Mouse (Mus musculus) hindbrain, postnatal 0 days (tissue): ENCODE measurements around the gene Map1s. TPM values are rescaled to one million over a fixed set of nuclear protein-coding genes. Genes with fewer than 3 reads are reported as not detected.

Experiments
- ATAC-seq: fragments of 200-750 bp; cut with Nextera tagmentation; 2 replicates; pipeline ENCODE4 v1.8.0; 2017; ENCODE audit warnings: mild to moderate bottlenecking, moderate TSS enrichment, moderate library complexity
- DNase-seq: peaks from one replicate; pipeline ENCODE4 v3.0.0-alpha.2; 2015; ENCODE audit warnings: low spot score
- H3K27ac ChIP-seq: fragments of 300-500 bp; sonication (generic); 2 replicates; pipeline ENCODE4 v1.5.1; 2014; ENCODE audit warnings: mild to moderate bottlenecking
- H3K27me3 ChIP-seq: fragments of 300-500 bp; sonication (generic); 2 replicates; pipeline ENCODE4 v1.6.1; 2014; ENCODE audit warnings: low read length, mixed read lengths; ENCODE audit not compliant: insufficient read depth
- H3K36me3 ChIP-seq: fragments of 300-500 bp; sonication (generic); 2 replicates; pipeline ENCODE4 v1.6.1; 2014; ENCODE audit warnings: low read length, mixed read lengths; ENCODE audit not compliant: insufficient read depth
- H3K4me1 ChIP-seq: fragments of 300-500 bp; sonication (generic); 2 replicates; pipeline ENCODE4 v1.6.1; 2014; ENCODE audit warnings: antibody characterized with exemption, low read length, mixed read lengths; ENCODE audit not compliant: insufficient read depth
- H3K4me2 ChIP-seq: fragments of 300-500 bp; sonication (generic); 2 replicates; pipeline ENCODE4 v1.6.1; 2014; ENCODE audit warnings: low read depth, mild to moderate bottlenecking, low read length, moderate library complexity, mixed read lengths
- H3K4me3 ChIP-seq: fragments of 300-500 bp; sonication (generic); 2 replicates; pipeline ENCODE4 v1.5.1; 2014; ENCODE audit warnings: low read length
- H3K9ac ChIP-seq: fragments of 300-500 bp; sonication (generic); replicated peaks from 2 replicates; pipeline ENCODE4 v1.6.1; 2014; ENCODE audit warnings: mild to moderate bottlenecking, low read length, moderate library complexity, mixed read lengths
- H3K9me3 ChIP-seq: fragments of 300-500 bp; sonication (generic); 2 replicates; pipeline ENCODE4 v1.6.1; 2016; ENCODE audit warnings: low read length, mixed read lengths
- CTCF ChIP-seq: IDR thresholded peaks from 2 replicates; pipeline ENCODE4 v1.5.1; 2016; ENCODE audit warnings: antibody characterized with exemption, control low read depth, low read depth
- WGBS: fragments of 180-500 bp; shearing (Covaris S2); extraction: QIAGEN DNeasy Blood & Tissue Kit; methylation state at CpG from one replicate; pipeline ENCODE4 v1.1.7; 2014; 5-methylcytosine and 5-hydroxymethylcytosine counted together
- polyA plus RNA-seq: library from polyadenylated mRNA; unstranded; fragments of >200 nt; fragmentation: Nextera tagmentation; extraction: Ambion mirVana; gene quantifications from 2 replicates; pipeline ENCODE4 v1.2.1, GENCODE M21; 2015
- total RNA-seq: library from RNA; depleted of rRNA; stranded (reverse); fragments of >200 nt; gene quantifications from 2 replicates; pipeline ENCODE4 v1.2.3, GENCODE M21; 2014

Map1s gene
- total and polyA plus RNA-seq, 2 experiments from 2014 or later, result 54.4 to 98.6 TPM

DNA sequence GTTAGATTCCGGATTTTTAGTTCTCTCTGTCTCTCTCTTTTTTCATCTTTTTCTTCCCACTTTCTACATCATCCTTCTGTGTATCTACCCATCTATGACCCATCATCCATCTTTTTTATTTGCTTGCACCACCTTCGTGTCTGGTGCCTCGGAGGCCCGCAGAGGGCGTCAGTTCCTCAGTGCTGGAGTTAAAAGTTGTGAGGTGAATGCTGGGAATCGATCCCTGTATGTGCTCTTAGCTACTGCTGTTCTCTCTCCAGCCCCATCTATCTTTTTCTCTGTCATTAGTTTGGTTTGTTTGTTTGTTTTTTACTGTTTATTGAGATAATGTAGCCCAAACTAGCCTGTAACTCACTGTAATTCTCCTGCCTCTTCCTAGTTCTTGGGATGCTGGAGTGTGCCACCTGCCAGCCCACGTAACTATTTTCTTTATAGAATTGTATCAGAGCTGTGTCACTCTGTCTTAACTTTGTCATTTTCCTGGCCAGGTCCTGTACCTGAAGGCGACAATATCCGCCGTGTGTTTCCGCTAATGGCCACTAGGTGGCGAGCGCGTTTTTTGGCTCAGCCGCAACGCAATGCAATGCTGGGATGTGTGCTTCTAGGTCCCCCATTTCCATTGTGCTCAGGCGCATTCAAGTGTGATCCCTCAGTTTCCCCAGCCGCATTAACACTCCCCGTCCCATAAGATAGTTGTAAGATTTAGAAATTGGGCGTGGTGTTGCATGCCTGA, 7.9 kb upstream of the Map1s start:
- WGBS, result 0% methylated on average over 20 of the region's 20 CpGs
- Histone ChIP-seq H3K9ac (peak overlapping the region; percentile 88), H3K4me3 (peak overlapping the region; percentile 86), H3K9me3 (no peaks in the 10 kb centered on the region), H3K4me2 (peak overlapping the region; percentile 80), H3K36me3 (peaks cover 18% of the 10 kb centered on the region), H3K4me1 (peaks cover 5% of the 10 kb centered on the region; the same call in 1 of the 2 replicates), H3K27me3 (peaks cover 6% of the 10 kb centered on the region), H3K27ac (peak overlapping the region; percentile 73)
- peak; percentile 57 for ATAC-seq
- TF ChIP-seq CTCF, result peak; percentile 96
- peak; percentile 91 for DNase-seq

DNA sequence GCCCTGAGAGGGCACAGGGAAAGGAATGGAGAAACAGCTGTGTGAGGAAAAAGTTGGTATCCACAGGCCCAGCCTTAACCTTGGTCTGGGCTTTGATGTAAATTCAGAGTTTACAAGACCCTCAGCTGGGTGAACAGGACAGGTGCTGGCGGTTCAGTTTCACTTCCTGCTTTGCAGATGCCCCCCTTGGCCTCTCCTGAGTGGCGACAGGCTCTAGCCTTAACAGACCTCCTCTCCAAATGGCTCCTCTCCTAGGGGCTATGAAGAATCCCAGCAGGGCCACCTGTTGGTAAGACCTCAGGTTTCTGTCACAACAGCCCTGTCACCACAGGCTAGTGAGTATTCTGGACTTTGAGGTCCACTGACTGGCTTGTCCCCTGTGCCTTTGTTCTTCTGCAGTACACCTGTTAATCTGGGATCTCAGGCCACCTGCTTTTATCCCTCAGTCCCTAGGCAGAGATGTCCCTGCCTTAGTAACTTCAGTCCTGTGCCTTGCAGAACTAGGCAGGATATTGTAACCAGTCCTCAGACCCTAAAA, 7.0 kb upstream of the Map1s start:
- peak overlapping the region; percentile 41; the same call in 1 of the 2 replicates for H3K27ac ChIP-seq
- ATAC-seq (no peak), DNase-seq (no peak)
- H3K4me2 ChIP-seq, result no peak overlapping the region; the same call in 1 of the 2 replicates
- H3K36me3 ChIP-seq, result peaks cover 16% of the 10 kb centered on the region
- no peak for TF ChIP-seq CTCF
- peak overlapping the region; percentile 88; the same call in 1 of the 2 replicates for H3K9ac ChIP-seq
- WGBS, result 65% methylated on average over 2 of the region's 2 CpGs
- H3K4me1 ChIP-seq, result peaks cover 5% of the 10 kb centered on the region; the same call in 1 of the 2 replicates
- no peak overlapping the region for H3K4me3 ChIP-seq
- no peaks in the 10 kb centered on the region for H3K27me3 ChIP-seq
- no peaks in the 10 kb centered on the region for H3K9me3 ChIP-seq

DNA sequence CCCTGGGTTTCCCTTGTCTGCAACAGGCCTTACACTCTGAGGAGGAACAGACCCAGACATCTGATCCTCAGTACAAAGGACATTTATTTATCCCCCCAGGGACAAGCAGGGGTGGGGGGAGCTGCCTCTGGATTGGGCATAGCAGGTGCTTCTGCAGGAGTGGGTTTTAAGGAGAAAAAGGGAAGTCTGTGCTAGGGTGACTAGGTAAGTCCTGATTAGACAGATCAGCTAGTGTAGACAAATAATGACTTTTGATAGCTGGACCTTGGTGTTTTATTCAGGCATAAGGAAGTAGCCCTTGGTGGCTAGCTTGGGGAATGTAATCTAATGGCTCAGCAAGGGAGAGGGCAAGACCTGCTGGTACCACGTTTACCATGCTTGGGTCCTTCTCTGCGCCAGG, 6.5 kb upstream of the Map1s start:
- Histone ChIP-seq H3K27ac (no peak overlapping the region), H3K4me3 (no peak overlapping the region), H3K27me3 (no peaks in the 10 kb centered on the region), H3K4me1 (peaks cover 5% of the 10 kb centered on the region; the same call in 1 of the 2 replicates), H3K9ac (no peak overlapping the region), H3K36me3 (peaks cover 11% of the 10 kb centered on the region), H3K4me2 (no peak overlapping the region), H3K9me3 (no peaks in the 10 kb centered on the region)
- TF ChIP-seq CTCF, result no peak
- no peak for ATAC-seq
- no peak for DNase-seq
- 87% methylated on average over 2 of the region's 2 CpGs for WGBS

DNA sequence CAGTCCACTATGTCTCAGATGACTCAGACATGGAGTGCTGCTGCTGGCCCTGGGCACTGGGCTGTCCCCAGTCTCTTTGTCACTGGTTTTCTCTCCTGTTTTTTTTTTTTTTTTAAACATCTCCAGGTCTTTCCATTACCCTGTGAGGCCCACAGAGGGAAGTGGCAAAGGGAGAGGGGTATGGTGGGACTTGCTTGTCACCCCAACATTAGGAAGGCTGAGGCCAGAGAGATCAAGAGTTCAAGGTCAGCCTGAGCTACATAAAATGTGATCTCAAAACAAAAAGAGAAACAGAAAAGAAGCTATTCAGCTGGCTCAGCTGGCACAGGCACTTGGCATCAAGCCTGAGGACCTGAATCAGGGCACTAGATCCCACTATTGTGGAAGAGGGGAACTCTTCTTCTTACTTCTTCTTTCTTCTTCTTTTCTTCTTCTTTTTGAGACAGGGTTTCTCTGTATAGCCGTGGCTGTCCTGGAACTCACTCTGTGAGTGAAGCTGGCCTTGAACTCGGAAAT, 4.8 kb upstream of the Map1s start:
- Histone ChIP-seq H3K9ac (no peak overlapping the region), H3K27ac (no peak overlapping the region), H3K27me3 (no peaks in the 10 kb centered on the region), H3K4me2 (no peak overlapping the region), H3K36me3 (no peaks in the 10 kb centered on the region), H3K4me3 (no peak overlapping the region), H3K9me3 (no peaks in the 10 kb centered on the region), H3K4me1 (peaks cover 5% of the 10 kb centered on the region; the same call in 1 of the 2 replicates)
- no peak for ATAC-seq
- TF ChIP-seq CTCF, result no peak
- 71% methylated on average over 2 of the region's 2 CpGs for WGBS
- no peak for DNase-seq

DNA sequence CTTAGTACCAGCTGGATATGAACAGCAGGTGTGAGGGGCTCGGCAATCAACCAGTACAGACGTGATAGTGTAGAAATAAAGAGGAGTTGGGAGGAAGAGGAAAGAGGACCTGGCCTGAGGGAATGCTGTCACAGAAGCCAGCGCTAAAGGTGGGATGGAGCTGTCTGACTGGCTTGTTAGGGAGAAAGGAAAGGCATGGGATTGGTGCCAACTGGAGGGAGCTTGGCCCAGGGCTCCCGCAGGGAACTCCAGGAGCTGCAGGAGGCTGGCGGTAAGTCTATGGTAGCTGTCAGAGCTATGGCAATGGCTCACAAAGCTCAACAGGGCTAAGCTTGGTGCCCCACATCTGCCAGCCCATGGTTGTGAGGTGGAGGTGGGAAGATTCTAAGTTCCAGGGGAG, 3.5 kb upstream of the Map1s start:
- Histone ChIP-seq H3K27me3 (no peaks in the 10 kb centered on the region), H3K36me3 (no peaks in the 10 kb centered on the region), H3K9ac (no peak overlapping the region), H3K4me2 (no peak overlapping the region), H3K27ac (no peak overlapping the region), H3K4me3 (no peak overlapping the region), H3K9me3 (no peaks in the 10 kb centered on the region), H3K4me1 (peaks cover 7% of the 10 kb centered on the region; the same call in 1 of the 2 replicates)
- WGBS, result 33% methylated on average over 5 of the region's 5 CpGs
- DNase-seq, result no peak
- TF ChIP-seq CTCF, result no peak
- ATAC-seq, result no peak

DNA sequence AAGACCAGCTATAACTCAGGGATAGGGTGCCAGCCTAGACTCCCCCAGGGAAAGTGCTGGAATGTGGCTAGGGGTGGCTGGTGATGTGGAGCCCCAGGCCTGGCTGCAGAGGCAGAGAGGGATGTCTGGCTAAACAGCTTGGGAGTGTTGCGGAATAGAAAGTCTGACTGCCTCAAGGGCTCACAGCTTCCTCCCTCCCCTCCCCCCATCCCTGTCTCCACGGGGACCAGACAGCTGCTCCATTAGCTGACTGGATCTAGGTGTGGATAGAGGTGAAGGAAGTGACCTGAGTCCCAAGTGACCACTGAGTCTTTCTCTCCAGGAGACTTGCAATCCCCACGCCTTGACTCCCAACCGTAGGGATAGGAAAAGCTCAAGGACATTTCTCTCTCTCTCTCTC, 2.6 kb upstream of the Map1s start:
- no peak overlapping the region for H3K4me3 ChIP-seq
- 42% methylated on average over 4 of the region's 4 CpGs for WGBS

More for the DNA sequence above, 2.6 kb upstream of the Map1s start:
- Histone ChIP-seq H3K4me1 (peaks cover 7% of the 10 kb centered on the region; the same call in 1 of the 2 replicates), H3K9me3 (no peaks in the 10 kb centered on the region), H3K36me3 (no peaks in the 10 kb centered on the region), H3K27ac (no peak overlapping the region), H3K4me2 (no peak overlapping the region), H3K9ac (no peak overlapping the region), H3K27me3 (no peaks in the 10 kb centered on the region)
- ATAC-seq (no peak), DNase-seq (no peak)
- TF ChIP-seq CTCF, result no peak
